Mouse (Mus musculus) myocyte (in vitro differentiated cells): Measurements from ENCODE around the gene Bcar1.

ENCODE experiments used
- CEBPB ChIP-seq: IDR thresholded peaks from 2 replicates; pipeline ENCODE4 v1.6.1; 2011; ENCODE audit warnings: mild to moderate bottlenecking, moderate library complexity; ENCODE audit not compliant: poor library complexity, insufficient read depth, severe bottlenecking
- E2F4 ChIP-seq: IDR thresholded peaks from one replicate; pipeline ENCODE4 v1.6.1; 2011; ENCODE audit warnings: mild to moderate bottlenecking, control low read depth, moderate library complexity; ENCODE audit not compliant: insufficient read depth
- MAX ChIP-seq: IDR thresholded peaks from one replicate; pipeline ENCODE4 v1.6.1; 2011; ENCODE audit warnings: low read depth, mild to moderate bottlenecking, control low read depth
- POLR2A ChIP-seq: IDR thresholded peaks from one replicate; pipeline ENCODE4 v1.6.1; 2011; ENCODE audit warnings: low read depth, mild to moderate bottlenecking, control low read depth, moderate library complexity; ENCODE audit not compliant: insufficient read length
- POLR2AphosphoS2 ChIP-seq: IDR thresholded peaks from one replicate; pipeline ENCODE4 v1.6.1; 2011; ENCODE audit warnings: low read depth, control low read depth; ENCODE audit not compliant: insufficient read length
- TCF12 ChIP-seq: IDR thresholded peaks from one replicate; pipeline ENCODE4 v1.6.1; 2011; ENCODE audit warnings: mild to moderate bottlenecking, control low read depth; ENCODE audit not compliant: poor library complexity, insufficient read depth, severe bottlenecking
- USF1 ChIP-seq: IDR thresholded peaks from one replicate; pipeline ENCODE4 v1.6.1; 2011; ENCODE audit warnings: low read depth, mild to moderate bottlenecking, control low read depth, moderate library complexity

DNA sequence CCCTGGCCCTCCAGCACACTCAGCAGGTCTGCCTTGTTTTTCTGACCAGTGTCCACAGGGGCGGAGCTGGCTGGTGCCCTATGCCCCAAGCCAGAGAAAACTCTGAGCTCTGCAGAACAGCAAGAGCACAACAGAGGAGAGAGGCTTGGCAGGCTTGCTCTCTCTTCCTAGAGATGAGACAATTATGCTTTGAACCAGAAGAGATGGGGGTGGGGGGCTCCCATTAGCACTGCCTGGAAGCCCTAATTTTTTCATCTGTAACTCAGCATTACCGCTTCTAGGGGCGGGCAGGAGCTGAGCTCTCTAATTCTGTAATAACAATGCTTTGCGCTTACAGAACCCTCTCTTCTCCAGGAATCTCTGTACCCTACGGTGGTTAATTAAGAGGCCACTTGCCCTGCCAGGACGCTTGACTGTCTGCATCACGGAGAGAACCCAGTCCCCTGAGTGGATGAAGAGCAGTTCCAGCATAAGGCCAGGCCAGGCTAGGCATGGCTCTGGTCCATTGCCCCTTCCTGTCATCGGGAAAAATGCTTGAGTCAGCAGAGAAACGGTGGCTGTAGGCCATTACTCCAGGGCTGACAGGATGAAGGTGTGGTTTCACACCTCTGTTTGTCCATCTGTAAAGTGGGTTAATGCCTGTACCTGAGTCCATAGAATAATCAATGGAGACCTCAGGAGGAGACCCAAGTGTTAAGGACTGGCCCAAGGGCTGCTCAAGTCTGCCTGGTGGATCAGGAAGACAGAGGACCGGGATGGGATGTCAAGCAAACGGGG is 1.2 kb downstream of the Bcar1 start:
- TF ChIP-seq POLR2A = no peak
- TF ChIP-seq MAX = no peak
- TF ChIP-seq POLR2AphosphoS2 = no peak
- no peak for TF ChIP-seq USF1
- TF ChIP-seq E2F4 = no peak
- TF ChIP-seq CEBPB = no peak
- TF ChIP-seq TCF12 = no peak
